Mouse (Mus musculus): Measurements from ENCODE around the gene Tmem59l.
"Not testable (repeated sequence)": the region's sequence is repeated elsewhere in the genome, so short reads cannot be mapped to it uniquely, and the experiment has no call there.

DNA sequence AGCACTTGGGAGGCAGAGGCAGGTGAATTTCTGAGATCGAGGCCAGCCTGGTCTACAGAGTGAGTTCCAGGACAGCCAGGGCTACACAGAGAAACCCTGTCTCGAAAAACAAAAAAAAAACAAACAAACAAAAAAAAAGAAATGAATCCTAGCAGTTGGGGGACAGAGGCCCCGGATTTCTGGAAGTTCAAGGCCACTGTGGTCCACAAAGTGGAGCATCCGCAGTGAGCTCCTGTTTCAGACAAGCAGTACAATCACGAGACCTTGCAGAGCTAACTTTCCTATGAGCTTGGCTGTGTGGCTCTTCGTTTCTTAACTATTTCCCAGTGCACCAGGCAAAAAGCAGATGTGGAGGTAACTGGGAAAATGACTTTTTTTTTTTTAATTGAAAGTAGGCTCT is 24.0 kb upstream of the Tmem59l start:
- TF ChIP-seq CTCF (IDR thresholded peaks at IDR 0.05; ENCODE audit: control insufficient read depth, insufficient read depth, insufficient replicate concordance, low read depth, low read length); POLR2A (IDR thresholded peaks at IDR 0.05; ENCODE audit: control insufficient read depth, low read depth, low read length): not testable (repeated sequence)

Measured in testis, adult 2 months (tissue).